Mouse (Mus musculus) gastrocnemius, postnatal 14 days (tissue): Measurements from ENCODE around the gene Dgat2. TPM values are rescaled to one million over a fixed set of nuclear protein-coding genes. Genes with fewer than 3 reads are reported as not detected.

Experiments used
- DNase-seq: peaks from one replicate; pipeline ENCODE4 v3.0.0; 2021; ENCODE audit warnings: mixed read lengths
- intact Hi-C: fragments of 180-260 bp; cut with DNase I; formaldehyde crosslinking; loops from one replicate; pipeline ENCODE4 v1.15.1; 2025; ENCODE audit warnings: low total_unique reads
- total RNA-seq, 2 experiments: library from RNA; stranded (reverse); gene quantifications; 2 replicates each; pipeline ENCODE4 v1.2.3; 2021

Dgat2 gene
- total RNA-seq, 2 experiments from 2014 or later: 19.0 to 37.9 TPM

GRCm38 (mm10) chr7:99120865-99121521, 61.5 kb downstream of the Dgat2 start:
- intact Hi-C loops: no loop called here
- no peak for DNase-seq

GRCm38 (mm10) chr7:99120082-99120481, 62.4 kb downstream of the Dgat2 start:
- no peak for DNase-seq
- intact Hi-C loops: no loop called here

GRCm38 (mm10) chr7:99116781-99117180, 65.7 kb downstream of the Dgat2 start:
- intact Hi-C loops: no loop called here
- no peak for DNase-seq

GRCm38 (mm10) chr7:99114006-99114726, 68.4 kb downstream of the Dgat2 start:
- no peak for DNase-seq
- intact Hi-C loops: no loop called here

GRCm38 (mm10) chr7:99107566-99107965, 75.0 kb downstream of the Dgat2 start:
- intact Hi-C loops: loop anchor here (5.0 kb wide), 1 partner anchor 45 kb away; no protein-coding TSS in a partner anchor
- no peak for DNase-seq

GRCm38 (mm10) chr7:99106714-99107270, 75.7 kb downstream of the Dgat2 start:
- intact Hi-C loops: loop anchor here (5.0 kb wide), 1 partner anchor 46 kb away; no protein-coding TSS in a partner anchor
- no peak for DNase-seq

Other genes starting within 250 kb of the Dgat2 start
- gene Uvrag, start 41.6 kb downstream of the Dgat2 start, total RNA-seq: 10 to 100 TPM; 12.9 to 14.6 TPM
- under 1 TPM in 1 of 2 experiments, not detected in 1; 0.14 TPM for gene Mogat2, start 55.9 kb upstream of the Dgat2 start, total RNA-seq
- gene Map6, start 84.7 kb upstream of the Dgat2 start, total RNA-seq: 1 to 10 TPM; 3.9 to 6.6 TPM
- 100 to 1,000 TPM; 190 to 248 TPM for gene Serpinh1, start 170.5 kb upstream of the Dgat2 start, total RNA-seq
- 1 to 10 TPM; 7.4 to 8.5 TPM for gene Gdpd5, start 198.7 kb upstream of the Dgat2 start, total RNA-seq